Mouse (Mus musculus) cortical plate, adult 2 months (tissue): ENCODE results near the gene Prkaa2.

Experiments used
- CTCF ChIP-seq: fragments of 200-500 bp; IDR thresholded peaks from 2 replicates; pipeline ENCODE4 v1.5.1; 2011; ENCODE audit warnings: mild to moderate bottlenecking, control low read depth, low read length; ENCODE audit not compliant: insufficient read depth; ENCODE audit errors: extremely low read depth
- POLR2A ChIP-seq: fragments of 200-500 bp; IDR thresholded peaks from 2 replicates; pipeline ENCODE4 v1.6.1; 2011; ENCODE audit warnings: mild to moderate bottlenecking, low read length, control low read depth; ENCODE audit not compliant: insufficient read depth; ENCODE audit errors: extremely low read depth

DNA sequence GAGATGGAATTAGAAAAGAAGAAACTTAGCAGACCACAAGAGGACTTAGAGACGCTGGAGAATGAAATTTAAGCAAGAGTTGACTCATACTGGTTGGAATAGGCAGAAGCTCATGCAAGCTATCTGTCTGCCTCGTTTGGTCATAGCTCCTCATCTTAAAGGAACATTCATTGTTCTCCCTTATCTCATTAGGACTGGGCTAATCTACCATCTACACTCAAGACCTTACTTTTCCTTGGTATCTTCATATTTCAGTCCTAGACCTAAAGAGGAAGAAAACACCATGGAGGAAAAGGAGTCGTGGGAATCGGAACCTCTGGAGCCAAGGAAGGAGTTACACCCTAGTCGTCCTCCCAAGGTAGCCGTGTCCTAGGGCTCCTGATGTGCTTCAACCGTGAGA lies 121.0 kb downstream of the Prkaa2 start:
- TF ChIP-seq POLR2A, result no peak
- no peak for TF ChIP-seq CTCF
